Mouse (Mus musculus): Measurements from ENCODE around the gene 6030408B16Rik. TPM values are rescaled to one million over a fixed set of nuclear protein-coding genes. Genes with fewer than 3 reads are reported as not detected.

The 6030408B16Rik gene
- total RNA-seq, 2 experiments from 2014 or later: 0.31 to 0.32 TPM

- DNase-seq: no peak
These were observed 5.0 kb downstream of the 6030408B16Rik start for GRCm38 (mm10) chr15:101297988-101298387.

GRCm38 (mm10) chr15:101298550-101298949 lies 5.5 kb downstream of the 6030408B16Rik start:
- DNase-seq: no peak

GRCm38 (mm10) chr15:101299480-101299960 lies 6.5 kb downstream of the 6030408B16Rik start:
- DNase-seq: no peak

- no peak for DNase-seq
These were observed 7.1 kb downstream of the 6030408B16Rik start for GRCm38 (mm10) chr15:101300128-101300527.

- DNase-seq: peak; percentile 82
These were observed 9.2 kb downstream of the 6030408B16Rik start for GRCm38 (mm10) chr15:101302201-101302600.

GRCm38 (mm10) chr15:101303830-101304229 lies 10.8 kb downstream of the 6030408B16Rik start:
- peak; percentile 81 for DNase-seq

- DNase-seq: no peak
These were observed 13.4 kb downstream of the 6030408B16Rik start for GRCm38 (mm10) chr15:101306459-101306858.

GRCm38 (mm10) chr15:101308440-101309348 lies 15.7 kb downstream of the 6030408B16Rik start:
- peak; percentile 57 for DNase-seq

GRCm38 (mm10) chr15:101309493-101309892 lies 16.5 kb downstream of the 6030408B16Rik start:
- DNase-seq: no peak

GRCm38 (mm10) chr15:101311087-101311770 lies 18.2 kb downstream of the 6030408B16Rik start:
- peak; percentile 72 for DNase-seq

GRCm38 (mm10) chr15:101312006-101312405 lies 19.0 kb downstream of the 6030408B16Rik start:
- DNase-seq: no peak

GRCm38 (mm10) chr15:101315378-101315777 lies 22.4 kb downstream of the 6030408B16Rik start:
- no peak for DNase-seq

GRCm38 (mm10) chr15:101315832-101316231 lies 22.8 kb downstream of the 6030408B16Rik start:
- peak; percentile 85 for DNase-seq

GRCm38 (mm10) chr15:101316279-101316912 lies 23.4 kb downstream of the 6030408B16Rik start:
- DNase-seq: no peak

- DNase-seq: no peak
These were observed 24.2 kb downstream of the 6030408B16Rik start for GRCm38 (mm10) chr15:101316913-101317813.

- no peak for DNase-seq
These were observed 24.9 kb downstream of the 6030408B16Rik start for GRCm38 (mm10) chr15:101317814-101318500.

GRCm38 (mm10) chr15:101318889-101319765 lies 26.1 kb downstream of the 6030408B16Rik start:
- DNase-seq: no peak

GRCm38 (mm10) chr15:101320010-101320617 lies 27.1 kb downstream of the 6030408B16Rik start:
- no peak for DNase-seq

- DNase-seq: no peak
These were observed 27.6 kb downstream of the 6030408B16Rik start for GRCm38 (mm10) chr15:101320618-101321041.
